Mouse (Mus musculus): ENCODE measurements around the gene Oas1f.
"Not testable (repeated sequence)": the region's sequence is repeated elsewhere in the genome, so short reads cannot be mapped to it uniquely, and the experiment has no call there.

DNA sequence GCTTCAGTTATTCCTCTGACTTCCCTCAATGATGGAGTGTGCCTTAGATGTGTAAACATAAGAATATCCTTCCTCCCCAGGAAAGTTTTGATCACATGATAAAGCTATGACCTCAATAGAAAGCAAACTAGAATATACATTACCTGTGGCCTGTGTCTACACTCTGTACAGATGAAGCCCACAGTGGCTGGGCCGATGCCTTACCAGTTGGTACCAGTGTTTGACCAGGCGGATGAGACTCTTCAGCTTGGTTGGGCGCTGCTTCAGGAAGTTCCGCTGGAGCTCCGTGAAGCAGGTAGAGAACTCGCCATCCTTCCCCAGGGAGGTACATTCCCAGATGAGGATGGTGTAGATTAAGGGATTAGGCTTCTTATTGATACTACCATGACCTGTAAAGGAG lies 34.5 kb downstream of the Oas1f start:
- not testable (repeated sequence) for TF ChIP-seq CTCF (IDR thresholded peaks at IDR 0.05; ENCODE audit: low read depth, low read length); GATA2 (IDR thresholded peaks at IDR 0.05; ENCODE audit: borderline replicate concordance, low read depth, low read length); GATA1 (IDR thresholded peaks at IDR 0.05; ENCODE audit: borderline replicate concordance, low read length); TAL1 (conservative IDR thresholded peaks at IDR 0.05; ENCODE audit: low read depth, low read length)

All from G1E (cell line).